Mouse (Mus musculus): ENCODE results near the gene Zbtb16. TPM values are rescaled to one million over a fixed set of nuclear protein-coding genes. Genes with fewer than 3 reads are reported as not detected.
A peak's percentile ranks its signal among the peaks of the same experiment; 100 is the strongest.

Zbtb16 gene
- total RNA-seq, 2 experiments from 2014 or later = 102 to 134 TPM

DNA sequence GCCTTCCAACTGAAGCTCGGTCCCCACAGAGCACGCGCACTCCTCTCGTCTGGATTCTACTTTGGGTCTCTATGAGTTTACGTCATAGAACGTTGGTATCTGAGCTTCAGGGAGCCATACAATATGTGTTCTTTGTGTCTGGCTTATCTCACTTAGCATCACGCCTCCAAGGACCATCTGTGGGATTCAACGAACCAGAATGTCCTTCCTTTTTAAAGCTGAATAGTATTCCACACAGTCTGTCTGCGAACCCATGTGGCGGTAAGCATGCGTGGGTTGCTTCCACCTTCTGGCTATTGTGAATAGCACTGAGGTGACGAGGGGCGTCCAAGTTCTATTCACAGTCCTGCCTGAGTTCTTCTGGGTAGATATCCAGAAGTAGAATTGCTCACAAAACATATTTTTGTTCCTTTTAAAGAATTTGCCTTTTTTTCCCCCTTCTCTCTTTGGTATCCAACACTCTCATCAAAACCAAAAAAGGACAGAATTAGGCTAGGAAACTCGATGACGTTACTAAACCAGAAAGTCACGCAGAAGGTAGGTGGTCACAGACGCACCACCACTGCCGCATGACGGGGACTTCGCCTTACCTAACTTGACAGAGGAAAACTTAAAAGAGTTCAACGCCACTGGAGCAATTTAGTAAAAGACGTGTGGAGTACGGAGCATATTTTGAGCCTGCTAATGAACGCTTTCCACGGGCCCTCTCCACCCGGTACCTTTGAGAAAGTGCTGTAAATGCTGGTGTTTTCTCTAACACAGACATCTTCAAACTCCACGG lies 32.4 kb downstream of the Zbtb16 start:
- DNase-seq = no peak

- no peak for DNase-seq
These were observed 33.6 kb downstream of the Zbtb16 start for GRCm38 (mm10) chr9:48802374-48802773.

- no peak for DNase-seq
These were observed 34.7 kb downstream of the Zbtb16 start for GRCm38 (mm10) chr9:48801322-48801721.

DNA sequence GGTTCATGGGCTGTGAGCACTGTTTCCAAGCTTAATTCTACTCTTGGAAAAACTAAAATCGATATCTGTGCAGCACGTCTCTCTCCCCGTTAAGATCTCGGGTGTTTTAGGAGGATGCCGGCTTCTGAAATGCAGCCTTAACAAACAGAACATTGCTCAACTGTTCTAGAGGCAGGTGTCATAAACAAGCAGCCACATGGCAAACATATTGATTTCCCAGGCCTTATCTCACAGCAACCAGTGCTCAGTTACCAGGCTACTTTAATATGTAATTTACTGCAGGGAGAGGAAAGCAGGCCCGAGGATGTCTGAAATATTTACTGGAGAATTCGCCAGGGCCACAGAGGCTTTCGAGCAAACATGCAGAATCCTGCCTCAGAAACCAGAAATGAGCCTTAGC lies 35.4 kb downstream of the Zbtb16 start:
- DNase-seq = no peak

GRCm38 (mm10) chr9:48798044-48798443 lies 38.0 kb downstream of the Zbtb16 start:
- DNase-seq = no peak

GRCm38 (mm10) chr9:48796267-48796822 lies 39.7 kb downstream of the Zbtb16 start:
- no peak for DNase-seq

DNA sequence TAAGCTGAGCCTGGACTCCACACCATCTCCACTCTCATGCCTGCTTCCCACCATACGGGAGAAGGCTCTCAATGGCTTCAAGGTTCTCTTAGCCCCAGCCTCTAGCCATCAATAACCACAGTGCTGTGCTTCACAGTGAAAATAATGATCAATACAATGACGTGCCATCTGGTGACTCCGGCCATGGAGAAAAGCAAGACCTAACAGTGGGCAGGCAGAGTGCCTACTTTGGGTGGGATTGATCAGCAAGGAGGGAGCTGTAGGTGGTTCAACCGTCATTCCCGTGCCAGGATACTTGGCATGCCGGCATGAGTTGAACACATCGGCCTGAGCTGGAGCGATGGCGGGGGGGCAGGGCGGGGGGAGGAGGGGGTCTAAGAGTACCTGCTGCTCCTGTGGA lies 40.3 kb downstream of the Zbtb16 start:
- no peak for DNase-seq

DNA sequence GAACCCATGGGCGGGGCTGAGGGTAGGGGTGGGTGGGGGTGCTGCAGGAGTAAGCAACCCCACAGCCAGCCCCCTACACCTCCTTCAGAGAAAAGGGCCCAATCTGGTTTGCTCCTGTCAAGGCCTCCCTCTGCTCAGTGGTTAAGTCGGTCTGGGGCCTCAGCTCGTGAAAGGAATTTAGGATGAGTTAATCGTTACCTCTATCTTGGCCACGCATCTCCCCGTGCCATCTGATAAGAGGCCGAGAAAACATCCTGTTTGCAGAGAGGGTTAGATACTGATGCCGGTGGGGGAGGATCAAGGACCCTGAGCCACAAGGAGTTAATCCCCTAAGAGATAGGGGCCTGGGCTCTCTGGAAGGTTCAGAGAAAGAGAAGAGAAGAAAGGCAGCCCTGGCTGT lies 40.9 kb downstream of the Zbtb16 start:
- no peak for DNase-seq

- no peak for DNase-seq
These were observed 41.6 kb downstream of the Zbtb16 start for GRCm38 (mm10) chr9:48794463-48794862.

DNA sequence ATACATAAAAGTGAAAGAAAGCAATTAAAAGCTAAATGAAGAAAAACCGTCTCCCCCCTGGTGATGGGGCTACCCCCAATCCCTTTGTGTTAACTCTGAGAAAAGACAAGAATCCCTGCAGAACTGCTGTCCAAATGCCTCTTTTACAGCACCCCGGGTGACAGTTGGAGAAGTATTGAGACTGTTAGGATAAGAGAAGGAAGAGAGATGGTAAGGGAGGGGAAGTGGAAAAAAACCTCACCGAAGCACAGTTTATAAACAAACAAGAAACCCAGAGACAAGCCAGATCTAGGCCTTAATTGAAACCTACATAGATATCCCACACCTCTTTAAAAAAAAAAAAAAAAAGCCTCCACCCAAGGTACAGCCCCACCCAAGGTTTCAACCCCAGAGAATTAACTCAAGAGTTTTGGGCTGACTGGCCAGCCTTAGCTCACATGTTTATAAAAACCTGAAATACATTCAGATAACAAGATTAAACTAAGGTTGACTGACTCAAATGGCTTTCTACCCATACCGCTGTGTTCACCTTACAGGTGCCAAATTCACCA lies 42.3 kb downstream of the Zbtb16 start:
- DNase-seq = no peak

GRCm38 (mm10) chr9:48790575-48790974 lies 45.4 kb downstream of the Zbtb16 start:
- no peak for DNase-seq

DNA sequence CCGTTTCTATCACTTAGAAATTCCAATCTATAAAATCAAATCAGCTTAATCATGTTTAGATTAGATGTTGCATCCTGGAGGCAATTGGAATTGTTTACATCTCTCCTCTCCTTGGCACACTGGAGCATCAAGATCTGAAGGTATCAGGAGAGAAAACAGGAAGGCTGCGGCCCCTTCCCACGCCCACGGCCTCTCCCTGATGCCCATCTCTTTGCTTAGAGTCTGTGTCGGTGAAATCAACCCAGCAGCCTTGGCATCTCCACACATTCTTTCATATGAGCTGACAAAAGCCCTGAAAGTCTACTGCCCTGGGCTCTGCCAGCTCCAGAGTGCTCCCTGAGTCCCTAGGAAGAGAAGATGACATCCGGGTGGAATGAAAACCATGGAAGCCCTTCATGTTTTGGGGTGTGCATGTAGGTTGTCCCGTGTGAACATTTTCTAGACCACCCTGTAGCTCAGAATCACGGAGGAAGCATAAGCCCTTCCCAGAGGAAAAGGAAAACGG lies 48.1 kb downstream of the Zbtb16 start:
- no peak for DNase-seq

GRCm38 (mm10) chr9:48787321-48787720 lies 48.7 kb downstream of the Zbtb16 start:
- no peak for DNase-seq

- DNase-seq = peak; percentile 79
These were observed 49.2 kb downstream of the Zbtb16 start for GRCm38 (mm10) chr9:48786814-48787213.

DNA sequence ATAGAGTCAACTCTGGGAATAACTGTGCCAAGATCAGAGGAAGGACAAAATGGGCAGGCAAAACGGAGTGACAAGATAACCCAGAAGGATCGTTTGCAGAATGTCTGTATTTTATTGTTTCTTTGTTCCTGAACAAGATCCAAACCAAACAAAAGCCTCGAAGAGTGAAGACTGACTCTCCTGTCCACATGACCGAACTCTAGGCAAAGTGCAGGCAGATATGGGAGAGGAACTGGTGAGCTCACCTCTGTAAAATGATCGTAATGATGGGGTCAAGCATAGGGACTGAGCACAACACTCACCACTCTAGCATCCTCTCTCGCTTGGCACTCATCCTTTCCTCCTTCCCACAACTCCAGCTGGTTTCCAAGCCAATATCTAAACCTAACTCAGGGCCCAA lies 51.1 kb downstream of the Zbtb16 start:
- no peak for DNase-seq

DNA sequence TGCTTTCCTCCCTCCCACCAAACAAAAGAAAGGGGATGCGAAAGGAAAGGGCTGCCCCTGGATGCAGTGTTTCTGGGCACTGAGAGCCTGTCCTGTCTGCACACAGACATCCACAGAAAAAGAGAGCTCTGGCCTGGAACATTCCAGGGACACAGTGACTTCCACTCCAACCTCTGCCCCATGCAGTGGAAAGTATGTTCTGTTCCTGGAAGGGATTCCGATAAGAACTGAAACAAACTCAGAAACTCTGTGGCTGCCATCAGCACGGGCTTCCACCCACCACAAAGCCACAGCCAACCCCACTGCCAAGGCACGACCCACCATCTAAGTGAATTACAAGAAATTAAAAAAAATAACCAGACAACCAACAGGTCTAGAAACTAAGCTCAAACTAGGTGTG lies 52.7 kb downstream of the Zbtb16 start:
- peak; percentile 43 for DNase-seq

DNA sequence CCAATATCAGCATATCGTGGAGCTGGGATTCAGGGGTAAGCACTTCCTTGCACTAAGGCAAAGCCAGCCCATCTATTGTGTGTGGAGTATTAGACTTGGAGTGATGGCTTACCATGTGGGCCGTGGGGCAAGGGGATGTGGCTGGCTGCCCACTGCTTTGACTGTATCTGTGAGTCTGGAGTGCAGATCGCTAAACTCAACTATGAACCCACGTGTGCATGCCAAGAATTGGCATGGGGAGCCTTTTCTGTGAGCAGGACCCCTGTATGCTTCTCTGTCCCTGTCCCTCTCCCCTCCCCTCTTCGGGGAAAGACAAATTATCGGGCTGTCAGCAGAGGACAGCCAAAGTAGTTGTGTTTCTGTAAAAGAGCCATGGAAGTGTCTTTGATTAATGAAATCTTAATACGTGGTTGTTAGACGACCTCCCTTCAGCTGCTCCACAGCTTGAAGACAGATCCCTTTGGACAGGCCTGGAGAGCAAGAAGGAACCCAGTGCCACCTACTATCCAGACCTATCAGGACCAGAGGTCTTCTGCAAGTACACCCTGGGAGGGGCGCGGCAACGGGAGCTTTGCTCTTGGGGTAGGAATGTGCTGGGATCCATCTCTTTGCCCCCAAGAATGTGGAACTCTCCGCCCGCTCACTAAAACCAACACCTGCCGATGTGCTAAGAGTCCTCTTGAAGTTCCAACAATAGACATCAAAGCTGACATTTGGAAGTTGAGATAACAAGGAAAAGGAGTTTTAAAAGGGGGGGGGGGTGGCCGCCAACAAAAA lies 53.5 kb downstream of the Zbtb16 start:
- DNase-seq = no peak

GRCm38 (mm10) chr9:48776268-48776667 lies 59.8 kb downstream of the Zbtb16 start:
- DNase-seq = no peak

DNA sequence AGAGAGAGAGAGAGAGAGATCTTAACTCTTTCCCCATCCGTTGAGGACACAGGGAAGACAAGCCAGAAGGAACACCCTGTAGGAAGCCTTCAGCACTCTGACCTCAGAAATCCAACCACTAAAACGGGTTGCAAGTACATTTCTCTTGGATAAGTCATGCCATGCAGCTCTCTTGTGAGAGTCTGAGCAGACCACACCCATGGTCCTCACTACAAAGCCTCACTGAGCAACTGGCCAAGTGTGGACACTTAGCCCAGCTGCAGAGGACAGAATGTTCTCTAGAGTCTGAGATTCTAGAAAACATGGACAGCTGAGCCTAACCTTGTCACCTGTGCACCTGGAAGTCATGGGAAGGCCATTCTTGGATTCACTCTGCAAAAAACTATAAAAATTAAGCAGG lies 60.5 kb downstream of the Zbtb16 start:
- peak; percentile 75 for DNase-seq

GRCm38 (mm10) chr9:48773710-48774109 lies 62.3 kb downstream of the Zbtb16 start:
- no peak for DNase-seq

- no peak for DNase-seq
These were observed 62.9 kb downstream of the Zbtb16 start for GRCm38 (mm10) chr9:48773130-48773529.

GRCm38 (mm10) chr9:48771504-48771903 lies 64.5 kb downstream of the Zbtb16 start:
- DNase-seq = no peak

DNA sequence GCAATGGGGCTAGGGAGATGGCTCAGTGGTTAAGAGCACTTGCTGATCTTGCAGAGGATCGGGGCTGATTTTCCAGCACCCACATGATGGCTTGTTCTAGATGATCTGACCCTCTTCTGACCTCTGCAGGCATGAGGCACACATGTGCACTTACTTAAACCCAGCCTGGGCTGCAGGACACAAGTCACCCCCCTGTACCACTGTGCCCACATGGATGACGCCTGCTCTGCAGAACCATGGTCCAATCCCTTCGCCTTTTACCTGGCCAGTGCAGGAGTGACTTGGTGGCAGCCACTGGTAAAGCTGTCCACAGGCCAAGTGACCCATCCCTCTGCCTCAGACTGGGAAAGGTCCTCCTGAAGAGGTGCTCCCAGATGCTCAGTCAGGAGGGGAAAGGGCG lies 67.1 kb downstream of the Zbtb16 start:
- no peak for DNase-seq
